Mouse (Mus musculus): ENCODE results near the gene Ccdc54. TPM values are rescaled to one million over a fixed set of nuclear protein-coding genes. Genes with fewer than 3 reads are reported as not detected.

Gene Ccdc54
- polyA plus RNA-seq, 1 experiment: not detected

DNA sequence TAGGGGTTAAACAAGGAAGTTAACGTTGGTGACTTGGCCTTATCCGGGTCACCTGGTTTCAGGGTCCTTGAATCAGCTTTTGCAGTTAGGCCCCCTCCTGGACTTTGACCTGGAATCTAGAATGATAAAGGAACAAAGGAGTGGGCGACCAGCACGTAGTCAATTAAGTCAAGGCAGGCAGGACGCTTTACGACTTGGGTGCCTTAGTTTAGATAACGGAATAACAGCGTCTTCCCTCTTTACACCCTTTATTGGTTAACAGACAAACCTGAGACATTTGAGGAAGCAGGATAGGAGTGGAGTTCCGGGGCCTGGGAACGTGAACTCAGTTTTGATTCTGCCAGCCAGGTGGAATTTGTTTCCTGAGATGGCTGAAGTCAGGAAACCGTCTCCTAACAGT is 13.9 kb upstream of the Ccdc54 start:
- no peaks in the 10 kb centered on the region for H3K36me3 ChIP-seq (ENCODE audit: control insufficient read depth, insufficient read depth, low read length)
- no peak overlapping the region for H3K27ac ChIP-seq (ENCODE audit: control insufficient read depth, insufficient read depth, low read length)
- no peaks in the 10 kb centered on the region for H3K27me3 ChIP-seq (ENCODE audit: control insufficient read depth, insufficient read depth, low read length)
- 94% methylated on average over 11 of the region's 11 CpGs for WGBS
- H3K4me1 ChIP-seq (replicated peaks; ENCODE audit: control insufficient read depth, insufficient read depth, low read length): no peaks in the 10 kb centered on the region
- no peak overlapping the region for H3K4me3 ChIP-seq (ENCODE audit: control insufficient read depth, insufficient read depth, low read length)
- no peak for TF ChIP-seq POLR2A (IDR thresholded peaks at IDR 0.05; ENCODE audit: control insufficient read depth, extremely low read depth, insufficient read depth, low read length, poor library complexity)
- DNase-seq: no peak

DNA sequence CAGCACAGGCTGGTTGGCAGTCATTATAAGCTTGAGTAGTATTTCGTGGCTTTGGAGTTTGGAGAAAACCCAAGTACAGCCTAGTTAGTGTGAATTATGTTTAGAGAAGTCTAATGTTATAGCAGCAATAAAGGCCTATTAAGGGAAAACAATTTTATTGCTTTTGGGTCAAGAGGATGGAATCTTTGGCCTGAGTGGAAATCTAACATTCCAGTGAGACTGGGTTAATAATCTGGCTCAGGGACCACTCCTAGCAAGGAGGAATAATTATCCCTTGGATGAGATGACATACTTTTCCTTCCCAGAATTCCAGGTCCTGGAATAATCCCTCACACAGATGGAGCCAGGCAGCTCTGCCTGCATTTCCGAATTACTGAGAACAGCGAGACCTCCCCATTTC is 11.0 kb upstream of the Ccdc54 start:
- WGBS: 94% methylated on average over 3 of the region's 3 CpGs
- no peak for TF ChIP-seq POLR2A (IDR thresholded peaks at IDR 0.05; ENCODE audit: control insufficient read depth, extremely low read depth, insufficient read depth, low read length, poor library complexity)
- TF ChIP-seq CTCF (IDR thresholded peaks at IDR 0.05; ENCODE audit: borderline replicate concordance, control insufficient read depth, extremely low read depth, insufficient read depth, low read length, poor library complexity): no peak
- H3K4me3 ChIP-seq (ENCODE audit: control insufficient read depth, insufficient read depth, low read length): no peak overlapping the region

DNA sequence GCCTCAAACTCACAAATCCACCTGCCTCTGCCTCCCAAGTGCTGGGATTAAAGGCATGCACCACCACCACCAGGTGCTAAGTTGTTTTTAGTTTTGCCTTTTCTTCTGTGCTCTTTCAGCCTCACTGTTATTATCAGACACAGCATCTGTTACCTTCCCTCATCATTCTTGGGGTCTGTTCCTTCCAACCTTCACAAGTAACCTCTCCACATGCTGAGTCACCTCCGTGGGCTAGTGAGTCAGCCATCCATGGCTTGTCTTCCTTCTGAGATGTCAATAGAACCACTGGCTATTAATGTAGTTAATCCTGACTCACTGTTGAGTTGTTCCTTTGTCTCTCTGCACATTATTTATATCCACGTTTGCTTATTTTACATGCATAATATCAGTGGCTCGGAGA is 9.7 kb upstream of the Ccdc54 start:
- Histone ChIP-seq H3K27me3 (ENCODE audit: control insufficient read depth, insufficient read depth, low read length) (no peaks in the 10 kb centered on the region), H3K4me3 (ENCODE audit: control insufficient read depth, insufficient read depth, low read length) (no peak overlapping the region), H3K27ac (ENCODE audit: control insufficient read depth, insufficient read depth, low read length) (no peak overlapping the region), H3K4me1 (replicated peaks; ENCODE audit: control insufficient read depth, insufficient read depth, low read length) (no peaks in the 10 kb centered on the region), H3K36me3 (ENCODE audit: control insufficient read depth, insufficient read depth, low read length) (no peaks in the 10 kb centered on the region)
- WGBS: 31% methylated on average over 3 of the region's 3 CpGs
- TF ChIP-seq CTCF (IDR thresholded peaks at IDR 0.05; ENCODE audit: borderline replicate concordance, control insufficient read depth, extremely low read depth, insufficient read depth, low read length, poor library complexity) (no peak), POLR2A (IDR thresholded peaks at IDR 0.05; ENCODE audit: control insufficient read depth, extremely low read depth, insufficient read depth, low read length, poor library complexity) (no peak)
- DNase-seq: no peak

More for the DNA sequence above, 11.0 kb upstream of the Ccdc54 start:
- H3K27ac ChIP-seq (ENCODE audit: control insufficient read depth, insufficient read depth, low read length): no peak overlapping the region
- H3K4me1 ChIP-seq (replicated peaks; ENCODE audit: control insufficient read depth, insufficient read depth, low read length): no peaks in the 10 kb centered on the region
- H3K27me3 ChIP-seq (ENCODE audit: control insufficient read depth, insufficient read depth, low read length): no peaks in the 10 kb centered on the region
- DNase-seq: no peak
- H3K36me3 ChIP-seq (ENCODE audit: control insufficient read depth, insufficient read depth, low read length): no peaks in the 10 kb centered on the region

DNA sequence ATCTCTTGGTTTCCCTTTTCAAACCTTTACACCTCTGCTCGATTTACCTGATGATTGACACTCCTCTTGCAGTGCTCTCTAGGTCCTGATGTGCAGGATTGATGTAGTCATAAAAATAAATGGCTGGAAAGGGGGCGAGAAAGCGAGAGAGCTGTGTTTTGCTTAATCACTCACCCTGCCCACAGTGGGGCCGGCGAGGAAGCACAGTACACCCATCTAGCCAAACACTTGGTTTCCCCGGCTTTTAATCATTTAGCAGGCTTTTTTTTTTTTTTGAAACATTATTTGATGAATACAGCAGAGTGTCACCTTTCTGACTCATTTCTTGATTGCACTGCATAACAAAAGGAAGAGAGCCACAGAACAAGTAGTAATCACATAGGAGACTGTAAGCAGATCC is 5.7 kb upstream of the Ccdc54 start:
- H3K36me3 ChIP-seq (ENCODE audit: control insufficient read depth, insufficient read depth, low read length): no peaks in the 10 kb centered on the region
- WGBS: 6% methylated on average over 6 of the region's 6 CpGs
- no peak for TF ChIP-seq CTCF (IDR thresholded peaks at IDR 0.05; ENCODE audit: borderline replicate concordance, control insufficient read depth, extremely low read depth, insufficient read depth, low read length, poor library complexity)
- no peak for TF ChIP-seq POLR2A (IDR thresholded peaks at IDR 0.05; ENCODE audit: control insufficient read depth, extremely low read depth, insufficient read depth, low read length, poor library complexity)
- no peak overlapping the region for H3K4me3 ChIP-seq (ENCODE audit: control insufficient read depth, insufficient read depth, low read length)
- no peaks in the 10 kb centered on the region for H3K4me1 ChIP-seq (replicated peaks; ENCODE audit: control insufficient read depth, insufficient read depth, low read length)
- no peak for DNase-seq
- H3K27ac ChIP-seq (ENCODE audit: control insufficient read depth, insufficient read depth, low read length): no peak overlapping the region
- H3K27me3 ChIP-seq (ENCODE audit: control insufficient read depth, insufficient read depth, low read length): no peaks in the 10 kb centered on the region

DNA sequence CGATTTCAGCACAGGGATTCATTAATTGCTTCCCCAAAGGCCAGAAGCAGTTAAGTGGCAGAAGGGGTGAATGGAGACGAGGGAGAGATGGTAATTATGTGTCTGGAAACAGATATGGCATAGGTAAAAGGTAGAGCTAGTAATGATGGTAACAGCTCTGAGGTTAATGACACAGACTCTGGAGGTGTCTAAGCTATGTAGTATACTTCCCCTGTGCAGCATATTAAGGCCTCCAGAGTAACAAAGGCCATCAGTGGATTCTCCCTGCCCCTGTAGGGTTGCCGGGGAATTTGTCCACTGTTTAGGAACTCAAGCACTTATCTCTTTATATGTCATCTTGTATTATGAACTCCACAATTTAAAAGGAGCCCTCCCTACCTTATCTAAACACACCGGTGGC is 5.2 kb upstream of the Ccdc54 start:
- Histone ChIP-seq H3K36me3 (ENCODE audit: control insufficient read depth, insufficient read depth, low read length) (no peaks in the 10 kb centered on the region), H3K4me1 (replicated peaks; ENCODE audit: control insufficient read depth, insufficient read depth, low read length) (no peaks in the 10 kb centered on the region), H3K27ac (ENCODE audit: control insufficient read depth, insufficient read depth, low read length) (no peak overlapping the region), H3K27me3 (ENCODE audit: control insufficient read depth, insufficient read depth, low read length) (no peaks in the 10 kb centered on the region), H3K4me3 (ENCODE audit: control insufficient read depth, insufficient read depth, low read length) (no peak overlapping the region)
- TF ChIP-seq POLR2A (IDR thresholded peaks at IDR 0.05; ENCODE audit: control insufficient read depth, extremely low read depth, insufficient read depth, low read length, poor library complexity) (no peak), CTCF (IDR thresholded peaks at IDR 0.05; ENCODE audit: borderline replicate concordance, control insufficient read depth, extremely low read depth, insufficient read depth, low read length, poor library complexity) (no peak)
- WGBS: 83% methylated on average over 4 of the region's 4 CpGs
- DNase-seq: no peak

DNA sequence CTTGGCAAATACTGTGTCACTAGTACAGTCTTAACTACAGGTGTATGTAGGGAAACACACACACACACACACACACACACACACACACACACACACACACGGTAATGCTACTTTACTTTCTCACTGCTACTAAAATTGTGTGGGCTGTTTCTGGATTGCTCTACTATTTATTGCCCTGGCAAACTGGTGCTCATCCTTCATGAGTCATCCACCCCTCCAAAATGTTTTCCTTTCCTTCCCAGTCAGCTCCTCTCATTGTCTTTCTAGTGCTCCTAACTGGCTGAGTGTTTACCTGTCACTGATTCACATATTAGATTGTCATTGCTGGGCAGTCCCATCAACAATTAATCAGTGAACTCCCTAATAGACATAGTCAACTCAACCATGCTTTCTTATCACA is 3.9 kb upstream of the Ccdc54 start:
- Histone ChIP-seq H3K36me3 (ENCODE audit: control insufficient read depth, insufficient read depth, low read length) (no peaks in the 10 kb centered on the region), H3K4me1 (replicated peaks; ENCODE audit: control insufficient read depth, insufficient read depth, low read length) (no peaks in the 10 kb centered on the region), H3K27me3 (ENCODE audit: control insufficient read depth, insufficient read depth, low read length) (no peaks in the 10 kb centered on the region), H3K27ac (ENCODE audit: control insufficient read depth, insufficient read depth, low read length) (no peak overlapping the region), H3K4me3 (ENCODE audit: control insufficient read depth, insufficient read depth, low read length) (no peak overlapping the region)
- no peak for DNase-seq
- WGBS: 95% methylated on average over 1 of the region's 1 CpGs
- TF ChIP-seq CTCF (IDR thresholded peaks at IDR 0.05; ENCODE audit: borderline replicate concordance, control insufficient read depth, extremely low read depth, insufficient read depth, low read length, poor library complexity) (no peak), POLR2A (IDR thresholded peaks at IDR 0.05; ENCODE audit: control insufficient read depth, extremely low read depth, insufficient read depth, low read length, poor library complexity) (no peak)

DNA sequence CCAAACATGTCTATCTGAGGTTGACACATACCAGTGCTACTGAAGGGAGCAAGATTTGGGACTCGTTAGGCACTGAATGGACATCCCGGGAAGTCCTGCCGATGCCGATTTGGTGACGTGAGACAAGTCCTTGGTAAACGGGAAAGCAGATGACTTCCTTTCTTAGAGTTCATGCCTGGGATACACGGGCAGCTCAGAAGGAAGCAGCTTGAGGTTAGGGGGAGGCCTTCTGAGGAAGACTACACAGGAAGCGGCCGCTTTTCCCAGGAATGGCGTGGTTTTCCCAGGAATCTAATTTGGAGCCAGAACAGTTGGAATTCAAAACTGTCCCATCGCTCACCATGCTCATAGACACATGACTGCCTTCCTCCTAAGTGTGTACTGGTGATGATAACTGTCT is 2.4 kb upstream of the Ccdc54 start:
- TF ChIP-seq POLR2A (IDR thresholded peaks at IDR 0.05; ENCODE audit: control insufficient read depth, extremely low read depth, insufficient read depth, low read length, poor library complexity): no peak
- TF ChIP-seq CTCF (IDR thresholded peaks at IDR 0.05; ENCODE audit: borderline replicate concordance, control insufficient read depth, extremely low read depth, insufficient read depth, low read length, poor library complexity): no peak
- Histone ChIP-seq H3K36me3 (ENCODE audit: control insufficient read depth, insufficient read depth, low read length) (no peaks in the 10 kb centered on the region), H3K4me3 (ENCODE audit: control insufficient read depth, insufficient read depth, low read length) (no peak overlapping the region), H3K4me1 (replicated peaks; ENCODE audit: control insufficient read depth, insufficient read depth, low read length) (no peaks in the 10 kb centered on the region), H3K27me3 (ENCODE audit: control insufficient read depth, insufficient read depth, low read length) (no peaks in the 10 kb centered on the region), H3K27ac (ENCODE audit: control insufficient read depth, insufficient read depth, low read length) (no peak overlapping the region)
- DNase-seq: no peak
- 94% methylated on average over 11 of the region's 11 CpGs for WGBS

Measured in thymus, adult 2 months (tissue).